Mouse (Mus musculus) small intestine, adult 2 months (tissue): ENCODE results near the gene 4921536K21Rik.

Experiments used
- CTCF ChIP-seq: fragments of 200-500 bp; IDR thresholded peaks from 2 replicates; pipeline ENCODE4 v1.5.1; 2012; ENCODE audit warnings: low read depth, mild to moderate bottlenecking, control low read depth, inconsistent platforms, low read length, moderate library complexity, mixed read lengths; ENCODE audit not compliant: insufficient replicate concordance, insufficient read length; ENCODE audit errors: extremely low read depth
- POLR2A ChIP-seq: fragments of 200-500 bp; IDR thresholded peaks from 2 replicates; pipeline ENCODE4 v1.6.1; 2012; ENCODE audit warnings: low read depth, mild to moderate bottlenecking, control low read depth, inconsistent platforms, low read length, moderate library complexity

DNA sequence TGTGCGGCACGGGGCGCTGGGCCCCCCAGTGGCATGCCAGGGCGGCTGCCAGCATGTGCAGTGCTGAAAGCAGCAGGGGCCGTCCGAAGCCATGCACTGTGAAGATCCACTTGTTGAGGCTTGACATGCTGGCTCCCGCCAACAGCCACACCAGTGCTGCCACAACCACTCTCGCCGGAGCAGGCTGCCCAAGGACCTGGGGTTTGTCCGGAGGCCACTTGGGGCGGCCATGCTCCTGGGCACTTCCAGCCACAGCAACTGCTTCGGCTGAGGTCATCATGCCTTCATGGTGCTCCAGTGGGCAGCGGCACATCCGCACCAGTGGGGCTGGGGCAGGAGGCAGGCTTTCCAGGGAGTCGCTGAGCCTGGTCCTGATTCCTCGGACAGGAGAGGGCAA is 18.0 kb upstream of the 4921536K21Rik start:
- TF ChIP-seq POLR2A (no peak), CTCF (no peak)
